Mouse (Mus musculus): ENCODE data around the gene 3100002H09Rik. TPM values are rescaled to one million over a fixed set of nuclear protein-coding genes. Genes with fewer than 3 reads are reported as not detected.
A peak's percentile ranks its signal among the peaks of the same experiment; 100 is the strongest.

The 3100002H09Rik gene
- total and polyA plus RNA-seq, 3 experiments = not detected

DNA sequence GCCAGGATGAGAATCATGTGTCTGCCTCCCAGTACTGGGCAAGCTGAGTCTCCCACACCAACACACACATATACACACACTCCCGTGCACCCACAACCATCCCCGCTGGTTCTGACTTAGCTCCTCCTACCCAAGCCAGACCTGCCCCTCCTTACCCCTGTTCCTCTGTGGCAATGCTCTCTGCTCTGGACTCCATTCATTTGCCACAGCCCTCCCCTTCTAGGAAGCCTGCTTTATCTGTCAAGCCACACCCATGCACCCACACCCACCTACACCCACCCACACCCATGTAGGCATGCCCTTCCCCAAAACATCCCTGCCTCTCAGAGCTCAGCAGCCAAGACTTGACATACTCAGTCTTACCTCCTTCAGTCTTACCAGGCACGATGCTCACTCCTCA is 4.4 kb downstream of the 3100002H09Rik start (continued):
- TF ChIP-seq POLR2AphosphoS5 (IDR thresholded peaks at IDR 0.05; ENCODE audit: borderline replicate concordance, low read depth, low read length) (no peak), ELF1 (IDR thresholded peaks at IDR 0.05; ENCODE audit: low read depth, low read length) (no peak)

DNA sequence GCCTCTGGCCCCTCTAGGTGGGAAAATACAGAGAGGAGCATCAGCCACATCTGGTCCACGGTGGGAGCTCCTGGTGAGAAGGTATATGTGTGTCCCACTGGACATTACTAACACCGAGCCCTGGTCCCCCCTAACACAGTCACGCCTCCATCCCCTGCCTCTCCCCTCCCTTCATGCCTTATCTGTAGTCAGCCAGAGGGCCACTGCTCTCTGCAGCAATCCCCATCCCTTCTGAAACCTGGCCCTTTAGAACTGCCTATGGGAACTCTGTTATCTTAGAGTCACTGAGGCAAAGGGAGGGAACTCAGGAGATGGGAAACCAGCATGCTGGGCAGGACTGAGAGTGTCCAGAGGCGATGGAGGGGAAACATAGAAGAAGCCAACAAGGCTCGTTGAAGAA is 5.3 kb downstream of the 3100002H09Rik start:
- peak; percentile 34; the same call in 1 of the 2 replicates for TF ChIP-seq TAL1 (IDR thresholded peaks at IDR 0.05; ENCODE audit: low read length)
- TF ChIP-seq CHD2 (IDR thresholded peaks at IDR 0.05; ENCODE audit: low read length) = no peak
- 0 out of 2 replicates have a peak, but pooled peaks have one; percentile 17 for TF ChIP-seq GATA1 (IDR thresholded peaks at IDR 0.05; ENCODE audit: low read depth, low read length)
- TF ChIP-seq KAT2A (conservative IDR thresholded peaks at IDR 0.05; ENCODE audit: low read depth, low read length) = no peak
- no peak for TF ChIP-seq MXI1 (IDR thresholded peaks at IDR 0.05; ENCODE audit: low read depth, low read length)

DNA sequence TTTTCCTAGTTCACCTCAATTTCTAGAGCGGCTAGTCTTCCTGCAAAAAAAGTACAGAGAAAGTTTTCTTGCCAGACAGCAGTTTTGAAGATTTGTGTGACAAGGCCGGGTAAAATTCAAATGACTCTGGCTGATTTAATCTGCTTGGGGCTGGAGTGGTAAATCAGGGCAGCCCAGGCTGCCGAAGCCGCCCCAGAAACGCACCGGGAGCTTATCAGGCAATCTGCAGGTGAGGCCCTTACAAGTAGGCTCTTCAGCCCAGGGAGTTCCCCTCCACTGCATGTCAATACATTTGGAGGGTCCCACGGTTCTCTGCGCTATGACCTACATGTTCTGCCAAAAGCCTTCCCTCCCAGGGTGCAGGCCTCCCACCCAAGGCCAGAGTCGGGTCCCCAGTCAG is 6.9 kb downstream of the 3100002H09Rik start:
- H3K4me1 ChIP-seq (ENCODE audit: control insufficient read depth in 1 of 2, insufficient read depth in 2 of 2, low read length in 2 of 2) = peaks cover 8 to 25% of the 10 kb centered on the region in 2 experiments
- no peaks in the 10 kb centered on the region for H3K79me2 ChIP-seq (ENCODE audit: control insufficient read depth, insufficient read depth, low read length, poor library complexity)
- no peak overlapping the region for H3K9ac ChIP-seq (ENCODE audit: control insufficient read depth, low read depth, low read length, poor library complexity, severe bottlenecking)
- H3K27ac ChIP-seq (ENCODE audit: control insufficient read depth, low read depth, low read length) = no peak overlapping the region
- no peak for TF ChIP-seq RAD21 (IDR thresholded peaks at IDR 0.05; ENCODE audit: low read depth, low read length)
- no peak for TF ChIP-seq BHLHE40 (IDR thresholded peaks at IDR 0.05; ENCODE audit: borderline replicate concordance, low read depth, low read length)
- TF ChIP-seq ZC3H11A (IDR thresholded peaks at IDR 0.05; ENCODE audit: low read depth, low read length) = no peak
- no peak for TF ChIP-seq HCFC1 (IDR thresholded peaks at IDR 0.05; ENCODE audit: low read depth, low read length)
- TF ChIP-seq CHD2 (IDR thresholded peaks at IDR 0.05; ENCODE audit: low read length) = no peak
- TF ChIP-seq EP300 (IDR thresholded peaks at IDR 0.05; ENCODE audit: low read depth in 1 of 2, low read length in 2 of 2) = no peak
- TF ChIP-seq NELFE (IDR thresholded peaks at IDR 0.05; ENCODE audit: low read depth, low read length) = no peak
- TF ChIP-seq CHD1 (IDR thresholded peaks at IDR 0.05; ENCODE audit: low read depth, low read length) = no peak
- no peak for TF ChIP-seq ETS1 (IDR thresholded peaks at IDR 0.05; ENCODE audit: low read depth, low read length)
- TF ChIP-seq ZMIZ1 (IDR thresholded peaks at IDR 0.05; ENCODE audit: low read depth, low read length) = no peak
- no peak for TF ChIP-seq POLR2A (IDR thresholded peaks at IDR 0.05; ENCODE audit: control insufficient read depth in 1 of 2, insufficient read depth in 1 of 2, low read depth in 1 of 2, low read length in 2 of 2, poor library complexity in 1 of 2)
- TF ChIP-seq TBP (IDR thresholded peaks at IDR 0.05; ENCODE audit: low read depth, low read length) = no peak
- TF ChIP-seq TAL1 (IDR thresholded peaks at IDR 0.05; ENCODE audit: low read length) = no peak
- no peak for DNase-seq (ENCODE audit: low read depth, low spot score)
- no peaks in the 10 kb centered on the region for H3K27me3 ChIP-seq (ENCODE audit: control insufficient read depth in 1 of 2, insufficient read depth in 2 of 2, low read length in 2 of 2)
- no peak overlapping the region for H3K4me3 ChIP-seq (ENCODE audit: control insufficient read depth in 1 of 2, insufficient read depth in 1 of 2, low read depth in 2 of 2, low read length in 2 of 2)
- no peaks in the 10 kb centered on the region for H3K9me3 ChIP-seq (replicated peaks; ENCODE audit: insufficient read depth, low read length)
- H3K36me3 ChIP-seq (ENCODE audit: control insufficient read depth in 1 of 2, insufficient read depth in 2 of 2, low read length in 2 of 2) = peaks cover 0 to 18% of the 10 kb centered on the region in 2 experiments; a peak in 2 of 4 replicates

More for the DNA sequence above, 5.3 kb downstream of the 3100002H09Rik start:
- Histone ChIP-seq H3K9ac (ENCODE audit: control insufficient read depth, low read depth, low read length, poor library complexity, severe bottlenecking) (peak overlapping the region; percentile 37; the same call in 1 of the 2 replicates), H3K27me3 (ENCODE audit: control insufficient read depth in 1 of 2, insufficient read depth in 2 of 2, low read length in 2 of 2) (no peaks in the 10 kb centered on the region), H3K4me1 (ENCODE audit: control insufficient read depth in 1 of 2, insufficient read depth in 2 of 2, low read length in 2 of 2) (peaks cover 8 to 25% of the 10 kb centered on the region in 2 experiments), H3K79me2 (ENCODE audit: control insufficient read depth, insufficient read depth, low read length, poor library complexity) (no peaks in the 10 kb centered on the region), H3K27ac (ENCODE audit: control insufficient read depth, low read depth, low read length) (no peak overlapping the region), H3K9me3 (replicated peaks; ENCODE audit: insufficient read depth, low read length) (no peaks in the 10 kb centered on the region), H3K4me3 (ENCODE audit: control insufficient read depth in 1 of 2, insufficient read depth in 1 of 2, low read depth in 2 of 2, low read length in 2 of 2) (no peak overlapping the region), H3K36me3 (ENCODE audit: control insufficient read depth in 1 of 2, insufficient read depth in 2 of 2, low read length in 2 of 2) (peaks cover 0 to 18% of the 10 kb centered on the region in 2 experiments; a peak in 2 of 4 replicates)
- peak; percentile 34 for DNase-seq (ENCODE audit: low read depth, low spot score)

Measured in MEL (cell line).